Mouse (Mus musculus) CH12.LX (cell line): ENCODE measurements around the gene Gcdh.

Experiments used
- CTCF ChIP-seq, 2 experiments: IDR thresholded peaks in 1 of 2; conservative IDR thresholded peaks in 1 of 2; 2 replicates each; pipeline ENCODE4 v1.5.1; 2011 to 2012; ENCODE audit warnings: low read depth in 2 of 2, low read length in 2 of 2, improper control_type of control experiment in 1 of 2, inconsistent platforms in 1 of 2, mild to moderate bottlenecking in 1 of 2, moderate library complexity in 1 of 2
- ETS1 ChIP-seq: conservative IDR thresholded peaks from 2 replicates; pipeline ENCODE4 v1.6.1; 2012; ENCODE audit warnings: low read depth, mild to moderate bottlenecking, inconsistent platforms, low read length, improper control_type of control experiment, moderate library complexity
- JUN ChIP-seq: IDR thresholded peaks from 2 replicates; pipeline ENCODE4 v1.6.1; 2011; ENCODE audit warnings: low read depth, mild to moderate bottlenecking, low read length, improper control_type of control experiment, moderate library complexity; ENCODE audit not compliant: insufficient read depth
- KAT2A ChIP-seq: IDR thresholded peaks from 2 replicates; pipeline ENCODE4 v1.6.1; 2012; ENCODE audit warnings: low read length, improper control_type of control experiment, inconsistent platforms; ENCODE audit not compliant: insufficient replicate concordance
- MAFK ChIP-seq: IDR thresholded peaks from 2 replicates; pipeline ENCODE4 v1.6.1; 2011; ENCODE audit warnings: low read length, improper control_type of control experiment; ENCODE audit not compliant: insufficient replicate concordance
- MAX ChIP-seq: IDR thresholded peaks from 2 replicates; pipeline ENCODE4 v1.6.1; 2011; ENCODE audit warnings: low read length, improper control_type of control experiment
- MXI1 ChIP-seq: IDR thresholded peaks from 2 replicates; pipeline ENCODE4 v1.6.1; 2011; ENCODE audit warnings: mild to moderate bottlenecking, low read depth, low read length, improper control_type of control experiment
- MYC ChIP-seq: IDR thresholded peaks from 2 replicates; pipeline ENCODE4 v1.6.1; 2011; ENCODE audit warnings: low read depth, mild to moderate bottlenecking, improper control_type of control experiment, low read length
- POLR2A ChIP-seq: IDR thresholded peaks from 2 replicates; pipeline ENCODE4 v1.6.1; 2011; ENCODE audit warnings: low read depth, mild to moderate bottlenecking, improper control_type of control experiment, low read length
- POLR2AphosphoS2 ChIP-seq: IDR thresholded peaks from 2 replicates; pipeline ENCODE4 v1.6.1; 2011; ENCODE audit warnings: low read depth, low read length, improper control_type of control experiment
- RAD21 ChIP-seq: IDR thresholded peaks from 2 replicates; pipeline ENCODE4 v1.6.1; 2011; ENCODE audit warnings: low read depth, mild to moderate bottlenecking, low read length, improper control_type of control experiment, moderate library complexity
- SMC3 ChIP-seq: IDR thresholded peaks from 2 replicates; pipeline ENCODE4 v1.6.1; 2011; ENCODE audit warnings: low read depth, low read length, improper control_type of control experiment
- USF2 ChIP-seq: conservative IDR thresholded peaks from 2 replicates; pipeline ENCODE4 v1.6.1; 2011; ENCODE audit warnings: low read depth, low read length, improper control_type of control experiment
- ZMIZ1 ChIP-seq: IDR thresholded peaks from 2 replicates; pipeline ENCODE4 v1.6.1; 2012; ENCODE audit warnings: low read depth, mild to moderate bottlenecking, inconsistent platforms, low read length, improper control_type of control experiment

GRCm38 (mm10) chr8:84837149-84837911, 56.4 kb downstream of the Gcdh start:
- TF ChIP-seq POLR2A (no peak; the same call in 1 of the 2 replicates), KAT2A (no peak), MXI1 (no peak), CTCF (conservative IDR thresholded peaks at IDR 0.05 in 1 of 2, IDR thresholded peaks at IDR 0.05 in 1 of 2; ENCODE audit: low read depth in 2 of 2, low read length in 2 of 2) (no peak), ETS1 (no peak), USF2 (no peak), MAFK (no peak), MYC (no peak), MAX (no peak), POLR2AphosphoS2 (no peak), JUN (no peak), SMC3 (no peak), ZMIZ1 (no peak), RAD21 (no peak)
